In genomic region chr10:34033630-34034305, GRCm38 (mm10) we compare ENCODE assay signal across 8 mouse cellular contexts. TPM values are rescaled to one million over a fixed set of nuclear protein-coding genes. Genes with fewer than 3 reads are reported as not detected.
A peak's percentile ranks its signal among the peaks of the same experiment; 100 is the strongest.
DNase-seq lines count a peak whose midpoint lies in the region; ATAC-seq and TF ChIP-seq lines count a peak whose summit lies in the region.

No protein-coding gene starts in this region.

- no peaks in the 10 kb centered on the region for H3K36me3 ChIP-seq in E14TG2a.4 (ENCODE audit: insufficient read depth, low read length)
- no peaks in the 10 kb centered on the region for H3K36me3 ChIP-seq in lung, embryonic 16.5 days (ENCODE audit: control insufficient read depth, insufficient read depth, low read length)

- peak overlapping the region; percentile 59 for H3K9ac ChIP-seq in lung, embryonic 16.5 days (ENCODE audit: low read length)

- H3K4me2 ChIP-seq in lung, embryonic 16.5 days (ENCODE audit: low read depth, low read length) = peak overlapping the region; percentile 57

- H3K9me3 ChIP-seq in E14TG2a.4 (ENCODE audit: low read length) = no peaks in the 10 kb centered on the region
- no peaks in the 10 kb centered on the region for H3K9me3 ChIP-seq in lung, embryonic 16.5 days (ENCODE audit: control insufficient read depth, low read length)

- H3K4me1 ChIP-seq in E14TG2a.4 (replicated peaks; ENCODE audit: low read depth, low read length) = peaks cover 21% of the 10 kb centered on the region
- no peaks in the 10 kb centered on the region; the same call in 1 of the 2 replicates for H3K4me1 ChIP-seq in cerebellum, adult 2 months (ENCODE audit: control insufficient read depth, insufficient read depth, low read length)
- H3K4me1 ChIP-seq in lung, embryonic 16.5 days (replicated peaks; ENCODE audit: control insufficient read depth, insufficient read depth, low read length) = 0 out of 2 replicates have a peak, but pooled peaks cover 2% of the 10 kb centered on the region

- WGBS in cerebellum, adult 2 months = 17% methylated on average over 22 of the region's 22 CpGs
- WGBS in lung, embryonic 16.5 days = 17% methylated on average over 22 of the region's 22 CpGs

- 0 out of 2 replicates have a peak, but pooled peaks cover 5% of the 10 kb centered on the region for H3K27me3 ChIP-seq in E14TG2a.4 (ENCODE audit: insufficient read depth, low read length)
- no peaks in the 10 kb centered on the region for H3K27me3 ChIP-seq in cerebellum, adult 2 months (ENCODE audit: control insufficient read depth, insufficient read depth, low read length)
- no peaks in the 10 kb centered on the region for H3K27me3 ChIP-seq in lung, embryonic 16.5 days (ENCODE audit: control insufficient read depth, insufficient read depth, low read depth, low read length)

- peak overlapping the region; percentile 49 for H3K4me3 ChIP-seq in E14TG2a.4 (replicated peaks; ENCODE audit: low read length)
- peak overlapping the region; percentile 19 for H3K4me3 ChIP-seq in cerebellum, adult 2 months (replicated peaks; ENCODE audit: insufficient read depth, low read depth, low read length)
- H3K4me3 ChIP-seq in lung, embryonic 16.5 days (ENCODE audit: low read length) = peak overlapping the region; percentile 21; the same call in 1 of the 2 replicates

- ATAC-seq in hematopoietic stem cell, adult 5-6 weeks (replicated peaks in 1 of 2; ENCODE audit: insufficient read depth in 1 of 2, low FRiP score in 2 of 2, low TSS enrichment in 1 of 2, low read depth in 1 of 2, poor library complexity in 2 of 2, severe bottlenecking in 2 of 2) = peak; percentile 94
- ATAC-seq in lung, embryonic 16.5 days (ENCODE audit: low read depth) = peak; percentile 90

- no peak for TF ChIP-seq POLR2A in cerebellum, adult 2 months (IDR thresholded peaks at IDR 0.05; ENCODE audit: borderline replicate concordance, insufficient read depth, low read length)

- TF ChIP-seq CTCF in E14TG2a.4 (conservative IDR thresholded peaks at IDR 0.05; ENCODE audit: low read length) = peak; percentile 29
- TF ChIP-seq CTCF in cerebellum, adult 2 months (IDR thresholded peaks at IDR 0.05; ENCODE audit: borderline replicate concordance, insufficient read depth, low read depth, low read length) = peak; percentile 51; the same call in 1 of the 2 replicates

- no peak overlapping the region for H3K27ac ChIP-seq in cerebellum, adult 2 months (ENCODE audit: insufficient read depth, low read length)
- no peak overlapping the region for H3K27ac ChIP-seq in lung, embryonic 16.5 days (ENCODE audit: low read length)

- peak; percentile 56 to 58 for DNase-seq in cerebellum, adult 2 months
- DNase-seq in forelimb bud, embryonic 11.5 days (ENCODE audit: low read depth, low spot score) = peak; percentile 72
- DNase-seq in layer of hippocampus, postnatal 10 days (ENCODE audit: low spot score in 2 of 2) = peak; percentile 68 to 80
- DNase-seq in ovary, postnatal 14 days (ENCODE audit: low spot score) = peak; percentile 47
- peak; percentile 45 to 75 for DNase-seq in thymus, postnatal 10 days (ENCODE audit: low spot score in 2 of 2)

RNA-seq across cellular contexts. Expression of gene Trappc3l, which starts 3.6 kb away (rescaled TPM):
- not detected in 2 replicates for polyA plus RNA-seq in cerebellum, adult 2 months (2012; rRNA removed)
- total RNA-seq in hematopoietic stem cell, adult 5-6 weeks (2017) = not detected in 2 replicates
- total RNA-seq in layer of hippocampus, postnatal 10 days (2021) = under 1 TPM; 0.80 TPM
- polyA plus RNA-seq in lung, embryonic 16.5 days (2015; fragmentation: Nextera tagmentation; extraction: Ambion mirVana) = not detected in 2 replicates

RNA-seq across cellular contexts. Expression of gene Calhm4, which starts 10.3 kb away (rescaled TPM):
- not detected in 2 replicates for polyA plus RNA-seq in cerebellum, adult 2 months (2012; rRNA removed)
- not detected in 2 replicates for total RNA-seq in hematopoietic stem cell, adult 5-6 weeks (2017)
- total RNA-seq in layer of hippocampus, postnatal 10 days (2021) = not detected
- polyA plus RNA-seq in lung, embryonic 16.5 days (2015; fragmentation: Nextera tagmentation; extraction: Ambion mirVana) = not detected in 2 replicates

RNA-seq across cellular contexts. Expression of gene Rwdd1, which starts 14.3 kb away (rescaled TPM):
- polyA plus RNA-seq in cerebellum, adult 2 months (2012; rRNA removed) = 65.2 and 78.4 TPM in 2 replicates
- total RNA-seq in hematopoietic stem cell, adult 5-6 weeks (2017) = 115 and 176 TPM in 2 replicates
- 100 to 1,000 TPM; 102 to 107 TPM for total RNA-seq in layer of hippocampus, postnatal 10 days (2021)
- polyA plus RNA-seq in lung, embryonic 16.5 days (2015; fragmentation: Nextera tagmentation; extraction: Ambion mirVana) = 94.6 and 105 TPM in 2 replicates
